Mouse (Mus musculus) heart, postnatal 0 days (tissue): ENCODE results near the gene Tmem127. TPM values are rescaled to one million over a fixed set of nuclear protein-coding genes. Genes with fewer than 3 reads are reported as not detected.
"Not testable (repeated sequence)": the region's sequence is repeated elsewhere in the genome, so short reads cannot be mapped to it uniquely, and the experiment has no call there.

ENCODE experiments used
- ATAC-seq: fragments of 200-750 bp; cut with Nextera tagmentation; 2 replicates; pipeline ENCODE4 v1.8.0; 2017; ENCODE audit warnings: low read depth, moderate number of reproducible peaks, moderate library complexity; ENCODE audit not compliant: insufficient read depth
- DNase-seq: peaks from one replicate; pipeline ENCODE4 v3.0.0-alpha.2; 2016; ENCODE audit warnings: low spot score
- H3K27ac ChIP-seq: fragments of 300-500 bp; sonication (generic); 2 replicates; pipeline ENCODE4 v1.5.1; 2014; ENCODE audit warnings: low read depth, mild to moderate bottlenecking
- H3K27me3 ChIP-seq: fragments of 300-500 bp; sonication (generic); 2 replicates; pipeline ENCODE4 v1.6.1; 2014; ENCODE audit warnings: low read length, mixed read lengths; ENCODE audit not compliant: control insufficient read depth, insufficient read depth
- H3K36me3 ChIP-seq: fragments of 300-500 bp; sonication (generic); replicated peaks from 2 replicates; pipeline ENCODE4 v1.6.1; 2014; ENCODE audit warnings: low read length, mixed read lengths; ENCODE audit not compliant: control insufficient read depth, insufficient read depth
- H3K4me1 ChIP-seq: fragments of 300-500 bp; sonication (generic); 2 replicates; pipeline ENCODE4 v1.6.1; 2014; ENCODE audit warnings: antibody characterized with exemption; ENCODE audit not compliant: control insufficient read depth, insufficient read depth
- H3K4me2 ChIP-seq: fragments of 300-500 bp; sonication (generic); 2 replicates; pipeline ENCODE4 v1.6.1; 2014; ENCODE audit warnings: low read depth, mild to moderate bottlenecking, low read length, moderate library complexity
- H3K4me3 ChIP-seq: fragments of 300-500 bp; sonication (generic); 2 replicates; pipeline ENCODE4 v1.5.1; 2014; ENCODE audit warnings: low read depth, low read length
- H3K9ac ChIP-seq: fragments of 300-500 bp; sonication (generic); replicated peaks from 2 replicates; pipeline ENCODE4 v1.6.1; 2014; ENCODE audit warnings: low read depth, low read length, mixed read lengths
- H3K9me3 ChIP-seq: fragments of 300-500 bp; sonication (generic); replicated peaks from 2 replicates; pipeline ENCODE4 v1.6.1; 2016; ENCODE audit warnings: low read length; ENCODE audit not compliant: control insufficient read depth
- CTCF ChIP-seq: IDR thresholded peaks from 2 replicates; pipeline ENCODE4 v1.5.1; 2016; ENCODE audit warnings: antibody characterized with exemption, control low read depth, low read depth
- EP300 ChIP-seq: IDR thresholded peaks from 2 replicates; pipeline ENCODE4 v1.6.1; 2016; ENCODE audit warnings: antibody characterized with exemption, low read depth
- WGBS: fragments of 180-500 bp; shearing (Covaris S2); extraction: QIAGEN DNeasy Blood & Tissue Kit; methylation state at CpG from one replicate; pipeline ENCODE4 v1.1.7; 2014; 5-methylcytosine and 5-hydroxymethylcytosine counted together
- polyA plus RNA-seq: library from polyadenylated mRNA; unstranded; fragments of >200 nt; fragmentation: Nextera tagmentation; extraction: Ambion mirVana; gene quantifications from 2 replicates; pipeline ENCODE4 v1.2.1, GENCODE M21; 2015
- total RNA-seq: library from RNA; depleted of rRNA; stranded (reverse); fragments of >200 nt; gene quantifications from 2 replicates; pipeline ENCODE4 v1.2.3, GENCODE M21; 2014; ENCODE audit warnings: low replicate concordance

The Tmem127 gene
- total and polyA plus RNA-seq, 2 experiments from 2014 or later = 22.1 to 75.3 TPM

DNA sequence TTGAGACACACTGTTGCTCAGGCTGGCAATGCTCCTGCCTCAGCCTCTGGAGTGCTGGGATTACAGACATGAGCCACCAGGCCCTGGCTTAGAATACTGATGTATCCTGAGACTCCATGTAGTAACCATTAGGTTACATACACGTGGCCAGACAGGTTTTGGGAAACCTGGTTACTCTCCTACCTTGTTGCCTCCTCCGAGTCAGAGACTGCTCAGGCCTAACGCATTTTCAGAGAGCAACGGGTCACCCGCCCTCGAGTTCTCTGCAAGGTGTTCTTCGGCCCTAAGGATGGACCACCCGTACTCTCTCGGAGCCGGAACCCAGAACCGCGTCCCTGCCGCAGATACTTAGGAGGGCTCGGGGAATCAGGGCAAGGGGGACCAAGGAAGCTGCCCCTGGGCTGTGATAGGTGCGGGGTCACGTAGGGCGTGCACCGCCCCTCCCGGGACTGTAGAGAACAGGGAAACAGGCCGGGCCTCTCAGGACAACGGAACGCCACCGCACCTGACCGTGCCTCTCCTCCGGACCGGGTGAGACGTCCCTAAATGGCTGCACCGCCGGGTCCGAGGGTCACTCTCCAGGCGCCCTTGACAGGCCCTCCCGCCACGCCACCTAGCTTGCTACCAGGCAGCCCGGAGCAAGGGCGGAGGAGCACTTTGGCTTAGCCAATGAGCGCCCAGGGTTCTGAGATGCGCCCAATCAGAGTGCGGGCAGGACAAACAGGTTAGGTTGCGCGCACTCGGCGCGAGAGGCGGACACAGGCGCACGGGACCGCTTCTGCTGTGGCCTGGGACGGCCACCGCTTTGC lies 22.0 kb downstream of the Tmem127 start, which contains the start of gene Stard7:
Stard7 (plus strand) TSS at position 728 of the 809 bp plus-strand sequence.
- peak within 1 kb of the TSS; percentile 99 for H3K27ac ChIP-seq
- peaks cover 13% of the 10 kb centered on the region for H3K4me1 ChIP-seq
- TF ChIP-seq CTCF = peak; percentile 56
- peak; percentile 68; the same call in 1 of the 2 replicates for TF ChIP-seq EP300
- ATAC-seq = peak; percentile 97
- H3K4me2 ChIP-seq = peak within 1 kb of the TSS; percentile 93
- no peaks in the 10 kb centered on the region for H3K9me3 ChIP-seq
- H3K4me3 ChIP-seq = peak within 1 kb of the TSS; percentile 89
- H3K36me3 ChIP-seq = peaks cover 6% of the 10 kb centered on the region; the same call in 1 of the 2 replicates
- H3K9ac ChIP-seq = peak within 1 kb of the TSS; percentile 93
- peak; percentile 98 for DNase-seq
- WGBS = under 1% methylated on average over 48 of the region's 49 CpGs
- H3K27me3 ChIP-seq = no peaks in the 10 kb centered on the region

DNA sequence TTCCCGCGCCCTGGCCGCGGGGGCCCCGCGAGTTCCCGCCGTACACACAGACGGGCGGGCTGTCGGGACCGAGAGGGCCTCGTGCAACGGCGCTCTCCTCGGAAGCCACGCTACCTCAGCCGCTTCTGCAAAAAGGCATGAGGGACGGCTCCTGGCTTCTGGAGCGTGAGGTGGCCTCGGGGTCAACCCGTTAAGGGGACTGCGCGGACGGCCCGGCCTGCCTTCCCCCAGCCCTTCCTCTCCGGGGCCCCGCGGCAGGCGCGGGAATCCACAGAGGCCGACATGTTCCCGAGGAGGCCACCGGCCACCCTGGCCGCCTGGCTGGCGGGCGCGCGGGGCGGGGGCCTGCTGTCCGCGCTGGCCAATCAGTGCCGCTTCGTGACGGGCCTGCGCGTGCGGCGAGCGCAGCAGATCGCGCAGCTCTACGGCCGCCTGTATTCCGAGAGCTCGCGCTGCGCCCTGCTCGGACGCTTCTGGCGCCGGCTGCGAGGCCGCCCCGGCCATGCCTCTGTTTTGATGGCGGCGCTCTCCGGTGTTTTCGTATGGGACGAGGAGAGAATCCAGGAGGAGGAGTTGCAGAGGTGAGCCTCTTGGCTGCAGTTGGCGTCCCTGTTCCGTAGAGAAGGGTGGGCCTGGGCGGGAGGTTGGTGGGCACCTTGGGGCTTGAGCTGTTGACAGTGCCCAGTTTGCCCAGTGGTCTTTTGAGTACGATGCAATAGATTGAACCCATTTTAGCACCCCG lies 22.8 kb downstream of the Tmem127 start:
- TF ChIP-seq EP300 (peak; percentile 20; the same call in 1 of the 2 replicates), CTCF (no peak)

DNA sequence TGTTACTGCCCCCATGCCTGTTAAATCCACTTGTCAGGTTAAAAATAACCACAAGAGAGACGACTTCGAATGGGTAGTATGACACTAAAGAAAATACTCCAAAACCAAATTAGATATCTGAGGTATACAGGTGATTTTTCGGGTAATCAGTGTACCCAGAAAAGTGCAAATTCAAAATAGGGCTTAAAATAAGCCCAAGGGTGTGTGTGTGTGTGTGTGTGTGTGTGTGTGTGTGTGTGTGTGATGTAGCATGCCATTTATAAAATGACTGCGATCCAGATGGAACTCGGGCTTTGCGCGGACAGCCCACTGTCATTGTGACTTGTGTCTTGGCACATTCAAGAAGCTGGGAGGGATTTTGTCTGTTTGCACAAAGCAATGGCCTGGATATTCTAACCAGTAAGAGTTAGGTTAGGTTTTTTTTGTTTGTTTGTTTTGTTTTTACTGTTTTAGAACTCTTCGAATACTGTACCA lies 23.4 kb downstream of the Tmem127 start:
- TF ChIP-seq CTCF = no peak
- no peak for TF ChIP-seq EP300
- Histone ChIP-seq H3K4me2 (peak overlapping the region; percentile 93), H3K27me3 (no peaks in the 10 kb centered on the region), H3K9me3 (no peaks in the 10 kb centered on the region), H3K4me3 (peak overlapping the region; percentile 89), H3K9ac (peak overlapping the region; percentile 93), H3K27ac (peak overlapping the region; percentile 99), H3K36me3 (peaks cover 6% of the 10 kb centered on the region; the same call in 1 of the 2 replicates), H3K4me1 (peaks cover 27% of the 10 kb centered on the region)
- ATAC-seq = no peak
- peak; percentile 40 for DNase-seq
- 8% methylated on average over 8 of the region's 8 CpGs for WGBS

More for the DNA sequence above, 22.8 kb downstream of the Tmem127 start:
- H3K27me3 ChIP-seq = no peaks in the 10 kb centered on the region
- WGBS = under 1% methylated on average over 75 of the region's 75 CpGs
- H3K4me2 ChIP-seq = peak overlapping the region; percentile 93
- peak overlapping the region; percentile 93 for H3K9ac ChIP-seq
- ATAC-seq (peak; percentile 93), DNase-seq (peak; percentile 82)
- H3K9me3 ChIP-seq = no peaks in the 10 kb centered on the region
- H3K36me3 ChIP-seq = peaks cover 6% of the 10 kb centered on the region; the same call in 1 of the 2 replicates
- peak overlapping the region; percentile 99 for H3K27ac ChIP-seq
- peak overlapping the region; percentile 89 for H3K4me3 ChIP-seq
- peaks cover 21% of the 10 kb centered on the region for H3K4me1 ChIP-seq

DNA sequence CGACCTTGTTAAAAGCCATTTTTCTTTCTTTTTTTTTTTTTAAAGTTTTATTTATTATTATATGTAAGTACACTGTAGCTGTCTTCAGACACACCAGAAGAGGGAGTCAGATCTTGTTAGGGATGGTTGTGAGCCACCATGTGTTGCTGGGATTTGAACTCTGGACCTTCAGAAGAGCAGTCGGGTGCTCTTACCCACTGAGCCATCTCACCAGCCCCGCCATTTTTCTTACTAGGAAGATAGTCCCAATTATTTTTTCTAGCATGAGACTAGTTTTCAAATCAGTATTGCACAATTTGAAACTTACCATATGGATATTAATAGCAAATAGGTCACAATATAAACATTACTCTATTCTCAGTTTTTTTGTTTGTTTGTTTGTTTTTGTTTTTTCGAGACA lies 24.3 kb downstream of the Tmem127 start:
- H3K36me3 ChIP-seq, H3K4me3 ChIP-seq, ATAC-seq, H3K9me3 ChIP-seq, H3K27me3 ChIP-seq, H3K9ac ChIP-seq, DNase-seq, H3K27ac ChIP-seq: not testable (repeated sequence)
- WGBS = 86% methylated on average over 4 of the region's 4 CpGs
- H3K4me1 ChIP-seq = peaks cover 30% of the 10 kb centered on the region
- H3K4me2 ChIP-seq = peak overlapping the region; percentile 93

DNA sequence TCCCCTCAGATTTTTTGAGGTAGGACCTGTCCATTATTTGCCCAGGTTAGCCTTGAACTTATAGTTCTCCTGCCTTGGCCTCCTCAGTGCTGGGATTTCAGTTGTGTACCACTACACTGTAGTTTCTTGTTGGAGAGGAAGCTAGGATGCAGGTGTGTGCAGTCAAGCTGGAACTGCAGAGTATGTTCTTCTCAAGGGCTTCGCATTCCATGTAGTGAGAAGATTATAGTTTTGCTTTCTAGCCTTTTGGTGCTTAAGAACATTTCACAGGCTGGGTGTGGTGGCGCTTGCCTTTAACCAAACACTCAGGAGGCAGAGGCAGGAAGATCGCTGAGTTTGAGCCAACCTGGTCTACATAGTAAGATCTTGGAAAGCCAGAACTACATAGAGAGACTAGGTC lies 25.1 kb downstream of the Tmem127 start:
- Histone ChIP-seq H3K4me1 (peaks cover 30% of the 10 kb centered on the region), H3K9ac (no peak overlapping the region), H3K4me3 (no peak overlapping the region), H3K9me3 (no peaks in the 10 kb centered on the region), H3K4me2 (no peak overlapping the region), H3K27me3 (no peaks in the 10 kb centered on the region), H3K27ac (no peak overlapping the region), H3K36me3 (peaks cover 6% of the 10 kb centered on the region; the same call in 1 of the 2 replicates)
- DNase-seq (no peak), ATAC-seq (no peak)
- no peak for TF ChIP-seq EP300
- no peak for TF ChIP-seq CTCF
- 96% methylated on average over 3 of the region's 3 CpGs for WGBS
